Mouse (Mus musculus) kidney, embryonic 15.5 days (tissue): ENCODE data around the gene Hist2h2bb. TPM values are rescaled to one million over a fixed set of nuclear protein-coding genes. Genes with fewer than 3 reads are reported as not detected.
"Not testable (repeated sequence)": the region's sequence is repeated elsewhere in the genome, so short reads cannot be mapped to it uniquely, and the experiment has no call there.

Experiments used
- ATAC-seq: fragments of 200-750 bp; cut with Nextera tagmentation; replicated peaks from 2 replicates; pipeline ENCODE4 v1.8.0; 2017; ENCODE audit warnings: moderate TSS enrichment; ENCODE audit not compliant: low FRiP score
- H3K27ac ChIP-seq: fragments of 300-500 bp; sonication (generic); 2 replicates; pipeline ENCODE4 v1.5.1; 2015; ENCODE audit warnings: mild to moderate bottlenecking, inconsistent platforms
- H3K27me3 ChIP-seq: fragments of 300-500 bp; sonication (generic); 2 replicates; pipeline ENCODE4 v1.6.1; 2015; ENCODE audit warnings: inconsistent platforms
- H3K36me3 ChIP-seq: fragments of 300-500 bp; sonication (generic); 2 replicates; pipeline ENCODE4 v1.6.1; 2015; ENCODE audit warnings: inconsistent platforms
- H3K4me1 ChIP-seq: fragments of 300-500 bp; sonication (generic); 2 replicates; pipeline ENCODE4 v1.6.1; 2015; ENCODE audit warnings: inconsistent platforms
- H3K4me2 ChIP-seq: fragments of 300-500 bp; sonication (generic); 2 replicates; pipeline ENCODE4 v1.6.1; 2015; ENCODE audit warnings: moderate library complexity, mild to moderate bottlenecking, inconsistent platforms
- H3K4me3 ChIP-seq: fragments of 300-500 bp; sonication (generic); replicated peaks from 2 replicates; pipeline ENCODE4 v1.5.1; 2015; ENCODE audit warnings: mild to moderate bottlenecking, inconsistent platforms
- H3K9ac ChIP-seq: fragments of 300-500 bp; sonication (generic); 2 replicates; pipeline ENCODE4 v1.6.1; 2015; ENCODE audit warnings: mild to moderate bottlenecking, inconsistent platforms
- H3K9me3 ChIP-seq: fragments of 300-500 bp; sonication (generic); replicated peaks from 2 replicates; pipeline ENCODE4 v1.6.1; 2016; ENCODE audit warnings: inconsistent platforms
- WGBS: fragments of 180-500 bp; shearing (Covaris S2); methylation state at CpG from one replicate; pipeline ENCODE4 v1.1.7; 2015; ENCODE audit warnings: mixed read lengths; 5-methylcytosine and 5-hydroxymethylcytosine counted together
- polyA plus RNA-seq: library from polyadenylated mRNA; unstranded; fragments of >200 nt; fragmentation: Nextera tagmentation; extraction: Ambion mirVana; gene quantifications from 2 replicates; pipeline ENCODE4 v1.2.1, GENCODE M21; 2015

Hist2h2bb gene
- polyA plus RNA-seq, 1 experiment from 2014 or later: 17.8 TPM

DNA sequence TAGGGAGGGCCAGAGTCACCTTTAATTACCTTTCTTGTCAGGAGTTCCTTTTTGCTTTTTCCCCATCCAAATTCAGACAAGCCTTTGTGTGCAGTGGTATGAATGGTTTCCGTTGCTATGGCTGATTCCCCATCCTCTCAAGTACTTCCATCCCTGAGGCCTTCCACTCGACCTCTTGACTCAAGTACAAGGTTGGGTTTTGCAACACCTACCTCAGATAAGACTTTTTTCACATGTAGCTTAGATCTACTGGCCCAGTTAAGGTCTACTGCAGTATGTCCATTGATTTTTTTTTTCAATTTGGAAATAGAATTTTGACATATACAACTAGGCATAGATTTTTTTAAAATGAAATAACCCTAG is 37.8 kb upstream of the Hist2h2bb start:
- H3K27ac ChIP-seq: no peak overlapping the region
- no peak overlapping the region for H3K4me2 ChIP-seq
- no peak for ATAC-seq
- H3K4me3 ChIP-seq: no peak overlapping the region
- H3K36me3 ChIP-seq: no peaks in the 10 kb centered on the region
- no peak overlapping the region for H3K9ac ChIP-seq
- no peaks in the 10 kb centered on the region for H3K27me3 ChIP-seq
- peaks cover 19% of the 10 kb centered on the region for H3K4me1 ChIP-seq
- WGBS: 77% methylated on average over 2 of the region's 2 CpGs
- H3K9me3 ChIP-seq: no peaks in the 10 kb centered on the region

DNA sequence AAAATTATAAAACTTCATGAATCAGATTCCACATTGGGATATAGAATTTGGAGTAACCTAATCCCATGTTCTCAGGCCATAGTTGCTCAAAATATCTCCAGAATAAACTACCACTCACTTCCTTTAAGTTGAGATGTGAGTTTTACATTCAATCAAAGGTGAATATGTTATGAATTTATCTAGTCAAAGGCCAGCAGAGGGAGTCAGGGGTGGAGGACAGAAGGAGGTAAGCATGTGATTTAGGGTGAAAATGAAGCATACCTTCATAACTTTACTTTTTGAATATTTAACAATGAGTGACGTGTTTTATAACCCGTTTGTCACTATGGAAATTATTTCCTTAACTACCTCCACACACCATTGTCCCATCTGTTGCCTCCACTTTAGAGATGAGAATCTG is 34.6 kb upstream of the Hist2h2bb start:
- H3K27ac ChIP-seq: no peak overlapping the region
- ATAC-seq: no peak
- H3K27me3 ChIP-seq: no peaks in the 10 kb centered on the region
- H3K36me3 ChIP-seq: no peaks in the 10 kb centered on the region
- no peak overlapping the region for H3K4me2 ChIP-seq
- H3K4me1 ChIP-seq: peaks cover 24% of the 10 kb centered on the region
- no peaks in the 10 kb centered on the region for H3K9me3 ChIP-seq
- no peak overlapping the region for H3K4me3 ChIP-seq
- 88% methylated on average over 2 of the region's 2 CpGs for WGBS
- no peak overlapping the region for H3K9ac ChIP-seq

DNA sequence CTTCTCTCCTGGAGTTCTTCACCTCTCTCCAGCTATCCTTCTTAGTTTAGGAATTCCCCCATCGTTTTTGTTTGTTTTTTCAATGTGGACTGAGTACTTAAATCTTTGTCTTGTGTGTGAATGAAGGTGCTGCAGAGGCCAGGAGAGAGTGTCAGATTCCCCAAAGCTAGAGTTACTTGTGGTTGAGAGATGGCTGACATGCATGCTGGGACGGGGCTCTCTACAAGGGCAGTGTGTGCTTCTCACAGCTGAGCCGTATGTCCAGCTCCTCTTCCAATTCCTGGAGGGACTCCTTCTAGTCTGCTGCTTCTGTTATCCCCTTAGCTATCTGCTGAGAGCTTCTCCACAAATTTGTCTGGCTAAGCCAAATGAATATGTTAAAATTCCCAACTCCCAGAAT is 33.7 kb upstream of the Hist2h2bb start:
- H3K9ac ChIP-seq: no peak overlapping the region
- no peak overlapping the region for H3K4me3 ChIP-seq
- peak overlapping the region; percentile 91; the same call in 1 of the 2 replicates for H3K27ac ChIP-seq
- no peaks in the 10 kb centered on the region for H3K36me3 ChIP-seq
- peaks cover 26% of the 10 kb centered on the region for H3K4me1 ChIP-seq
- peak overlapping the region; percentile 56; the same call in 1 of the 2 replicates for H3K4me2 ChIP-seq
- 39% methylated on average over 3 of the region's 3 CpGs for WGBS
- no peaks in the 10 kb centered on the region for H3K9me3 ChIP-seq
- H3K27me3 ChIP-seq: no peaks in the 10 kb centered on the region
- no peak for ATAC-seq

DNA sequence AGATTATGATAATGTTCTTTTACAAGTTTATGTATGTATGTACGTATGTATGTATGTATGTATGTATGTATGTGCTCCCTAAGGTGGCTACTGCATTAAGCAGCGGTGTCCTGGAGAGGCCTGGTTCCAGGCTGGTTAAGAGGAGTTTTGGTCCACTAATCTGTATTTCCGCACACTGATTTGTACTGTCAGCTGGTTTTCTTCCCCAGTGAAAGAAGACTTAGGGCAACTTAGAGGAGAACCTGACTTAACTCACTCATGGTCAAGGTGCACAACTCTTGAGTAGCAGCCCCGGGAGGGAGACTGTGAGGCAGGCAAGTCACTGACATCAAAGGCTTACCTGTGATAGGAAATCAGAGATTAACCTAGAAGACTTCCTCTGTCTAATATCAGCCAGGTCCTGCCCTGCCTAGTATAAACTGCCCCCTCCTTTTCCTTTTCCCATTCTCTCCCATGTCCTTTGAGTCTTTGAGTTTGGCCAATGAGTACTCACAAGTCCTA is 32.7 kb upstream of the Hist2h2bb start:
- H3K36me3 ChIP-seq: no peaks in the 10 kb centered on the region
- no peak for ATAC-seq
- H3K4me2 ChIP-seq: peak overlapping the region; percentile 56
- peak overlapping the region; percentile 53 for H3K4me3 ChIP-seq
- WGBS: 69% methylated on average over 4 of the region's 4 CpGs
- peak overlapping the region; percentile 67 for H3K9ac ChIP-seq
- H3K27me3 ChIP-seq: no peaks in the 10 kb centered on the region
- peak overlapping the region; percentile 91 for H3K27ac ChIP-seq
- H3K4me1 ChIP-seq: peaks cover 27% of the 10 kb centered on the region
- H3K9me3 ChIP-seq: no peaks in the 10 kb centered on the region

DNA sequence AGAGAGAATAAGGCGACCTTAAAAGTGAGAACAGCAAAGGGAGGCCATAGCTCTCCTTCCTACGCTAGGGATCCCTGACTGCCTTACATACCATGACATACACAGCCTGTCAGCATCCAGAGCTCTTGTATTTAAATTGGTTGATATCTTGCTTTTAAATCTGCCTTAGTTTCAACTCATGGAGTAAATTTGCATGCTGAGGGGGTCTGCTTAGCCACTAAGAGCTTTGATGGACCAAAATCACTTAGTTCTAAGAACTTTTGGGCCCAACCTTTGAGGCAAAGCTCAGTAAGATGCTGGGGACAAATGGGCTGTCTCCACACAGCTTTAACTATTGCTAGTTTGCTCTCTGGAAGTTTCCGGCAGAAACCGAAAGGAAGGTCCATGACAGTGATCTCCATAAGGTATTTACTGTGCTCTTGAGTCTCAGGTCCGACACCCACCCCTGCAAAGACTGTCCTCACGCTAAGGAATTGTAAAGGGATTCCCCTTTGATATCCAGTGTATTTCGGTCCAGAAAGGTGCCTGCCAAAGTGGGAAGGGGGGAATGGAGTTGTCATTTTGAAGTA is 32.1 kb upstream of the Hist2h2bb start:
- Histone ChIP-seq H3K36me3 (no peaks in the 10 kb centered on the region), H3K4me2 (peak overlapping the region; percentile 56), H3K27me3 (no peaks in the 10 kb centered on the region), H3K9me3 (no peaks in the 10 kb centered on the region), H3K4me1 (peaks cover 27% of the 10 kb centered on the region), H3K27ac (peak overlapping the region; percentile 91), H3K4me3 (peak overlapping the region; percentile 53), H3K9ac (peak overlapping the region; percentile 67)
- ATAC-seq: no peak
- 16% methylated on average over 7 of the region's 7 CpGs for WGBS

DNA sequence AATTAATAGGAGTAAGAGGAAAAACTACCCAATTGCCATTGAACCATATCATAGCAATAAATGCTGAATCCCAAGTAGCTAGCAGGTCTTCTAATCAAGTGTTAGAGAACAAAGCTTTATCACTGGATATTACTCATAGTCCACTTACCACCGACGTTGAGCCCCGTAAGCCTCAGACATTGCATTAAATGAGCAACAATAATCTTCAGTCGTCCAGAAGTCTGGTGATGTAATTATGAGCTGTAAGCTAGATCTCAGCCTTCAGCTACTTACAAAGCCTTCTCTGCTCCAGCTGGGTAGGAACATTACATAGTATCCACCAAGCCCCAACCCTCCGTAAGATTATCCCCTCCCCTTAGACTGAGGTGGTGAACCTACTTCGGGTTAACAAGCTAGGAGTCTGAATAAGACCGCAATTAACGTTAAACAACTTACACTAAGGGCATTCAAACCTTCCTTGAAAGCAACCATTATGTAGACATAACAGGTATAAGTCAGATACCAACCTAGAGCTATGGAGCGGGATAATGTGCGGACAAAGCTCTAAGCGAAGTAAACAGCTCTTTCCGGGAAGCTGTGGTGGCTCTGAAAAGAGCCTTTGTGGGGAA is 31.5 kb upstream of the Hist2h2bb start:
- ATAC-seq: no peak
- Histone ChIP-seq H3K27me3 (no peaks in the 10 kb centered on the region), H3K9ac (peak overlapping the region; percentile 67), H3K4me1 (peaks cover 27% of the 10 kb centered on the region), H3K4me3 (peak overlapping the region; percentile 53), H3K9me3 (no peaks in the 10 kb centered on the region), H3K27ac (peak overlapping the region; percentile 91), H3K4me2 (peak overlapping the region; percentile 56), H3K36me3 (no peaks in the 10 kb centered on the region)
- 0% methylated on average over 12 of the region's 12 CpGs for WGBS

DNA sequence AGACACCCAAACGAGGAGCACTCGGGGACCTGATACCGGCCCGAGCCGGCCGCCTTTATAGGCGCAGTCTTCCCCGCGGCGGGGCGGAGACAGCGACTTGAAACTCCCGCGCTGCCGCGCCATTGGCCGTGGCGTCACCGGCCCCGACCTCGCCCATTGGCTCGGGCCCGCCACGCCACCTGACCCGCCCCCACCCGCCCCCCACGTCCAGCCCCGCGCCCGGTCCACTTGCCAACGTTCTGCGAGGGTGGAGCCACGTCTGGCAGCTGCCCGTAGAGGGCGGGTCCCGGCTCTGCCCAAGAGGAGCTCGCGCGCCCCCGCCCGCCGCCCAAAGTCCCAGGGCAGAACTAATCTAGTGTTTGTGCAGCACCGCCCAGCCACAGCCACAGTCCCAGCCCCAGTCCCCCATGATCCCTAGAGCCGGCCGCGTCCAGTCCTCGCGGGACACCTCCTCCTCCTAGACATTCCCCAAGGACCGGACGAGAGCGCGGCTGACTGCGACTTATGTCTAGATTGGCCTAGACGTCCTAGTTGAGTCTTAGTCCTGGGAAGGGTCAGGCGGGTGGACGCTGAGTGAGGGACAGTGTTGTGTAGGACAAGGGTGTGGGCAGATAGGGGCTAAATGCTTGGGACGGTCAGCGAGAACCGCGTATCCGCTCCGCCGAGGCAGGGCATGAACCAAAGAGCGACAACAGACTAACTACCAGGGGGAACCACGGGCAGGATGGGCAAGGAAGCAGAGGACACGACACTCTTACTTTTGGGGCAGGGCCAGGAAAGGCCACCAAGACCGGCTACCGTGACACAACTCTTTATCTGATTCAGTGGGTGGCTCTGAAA is 30.4 kb upstream of the Hist2h2bb start, which contains the start of gene Hist2h3c2:
Gene Hist2h3c2, minus strand, starts transcription at position 174 of the 840 bp plus-strand sequence.
- WGBS: 0% methylated on average over 26 of the region's 68 CpGs
- peak within 1 kb of the TSS; percentile 67 for H3K9ac ChIP-seq
- not testable (repeated sequence) for H3K27me3 ChIP-seq, H3K36me3 ChIP-seq, H3K9me3 ChIP-seq
- ATAC-seq: peak; percentile 94
- H3K4me1 ChIP-seq: peaks cover 37% of the 10 kb centered on the region
- peak within 1 kb of the TSS; percentile 91 for H3K27ac ChIP-seq
- H3K4me3 ChIP-seq: peak within 1 kb of the TSS; percentile 53
- peak within 1 kb of the TSS; percentile 56 for H3K4me2 ChIP-seq

DNA sequence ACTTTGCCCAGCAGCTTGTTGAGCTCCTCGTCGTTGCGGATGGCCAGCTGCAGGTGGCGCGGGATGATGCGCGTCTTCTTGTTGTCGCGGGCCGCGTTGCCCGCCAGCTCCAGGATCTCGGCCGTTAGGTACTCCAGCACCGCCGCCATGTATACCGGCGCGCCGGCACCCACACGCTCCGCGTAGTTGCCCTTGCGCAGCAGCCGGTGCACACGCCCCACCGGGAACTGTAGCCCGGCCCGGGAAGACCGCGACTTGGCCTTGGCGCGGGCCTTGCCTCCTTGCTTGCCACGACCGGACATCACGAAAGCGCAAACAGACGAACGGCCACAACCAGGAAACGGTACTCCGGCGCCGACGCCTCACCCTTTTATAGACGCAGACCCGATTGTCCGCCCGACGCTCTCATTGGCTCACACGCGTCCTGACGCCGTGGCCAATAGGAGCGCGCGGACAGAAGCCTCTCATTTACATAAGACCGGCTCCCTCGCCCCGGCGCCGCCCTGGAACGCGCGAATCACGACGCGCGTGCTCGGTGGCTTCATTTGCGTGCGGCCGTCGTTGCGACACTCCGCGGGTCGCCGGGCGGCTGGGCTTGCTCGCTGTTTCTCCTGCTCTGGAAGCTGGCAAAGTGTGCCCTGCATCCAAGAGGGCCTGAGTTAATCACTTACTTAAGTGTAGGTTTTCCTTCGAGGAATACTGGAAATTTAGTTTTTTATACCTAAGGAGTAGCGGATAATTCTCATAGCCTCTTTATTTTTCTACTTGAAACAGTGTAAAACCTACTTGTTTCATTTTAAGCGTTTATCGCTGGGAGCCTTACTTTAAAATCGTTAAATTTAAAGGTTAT is 29.4 kb upstream of the Hist2h2bb start, which contains the start of gene Hist2h2aa2:
Gene Hist2h2aa2, minus strand, starts transcription at position 328 of the 850 bp plus-strand sequence.
- Histone ChIP-seq H3K27ac (peak within 1 kb of the TSS; percentile 91), H3K4me2 (peak within 1 kb of the TSS; percentile 49), H3K4me3 (peak within 1 kb of the TSS; percentile 37), H3K4me1 (peaks cover 43% of the 10 kb centered on the region), H3K9ac (peak within 1 kb of the TSS; percentile 40)
- not testable (repeated sequence) for H3K9me3 ChIP-seq, H3K27me3 ChIP-seq, H3K36me3 ChIP-seq
- ATAC-seq: peak; percentile 89
- WGBS: 5% methylated on average over 31 of the region's 85 CpGs

DNA sequence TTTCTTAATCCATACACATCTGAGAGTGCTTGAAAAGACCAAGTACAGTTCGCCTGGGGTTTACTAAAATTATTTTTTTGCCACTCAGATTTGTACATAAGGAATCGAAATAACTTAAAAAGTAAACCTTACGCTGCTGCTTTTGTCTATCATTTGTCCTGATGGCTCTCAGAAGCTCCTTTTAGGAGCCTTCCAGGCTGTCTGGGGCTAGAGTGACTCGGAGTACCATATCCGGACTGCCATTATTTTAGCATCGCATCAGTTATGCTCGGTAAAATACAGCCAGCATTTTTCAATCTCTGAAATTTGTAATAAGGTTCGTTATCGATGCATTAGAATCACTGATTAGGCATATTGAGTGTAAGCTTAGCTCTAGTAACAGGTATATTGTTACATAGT is 28.8 kb upstream of the Hist2h2bb start:
- no peak for ATAC-seq
- Histone ChIP-seq H3K27me3 (no peaks in the 10 kb centered on the region), H3K4me2 (peak overlapping the region; percentile 49), H3K36me3 (no peaks in the 10 kb centered on the region), H3K4me3 (peak overlapping the region; percentile 22), H3K9ac (peak overlapping the region; percentile 40), H3K27ac (peak overlapping the region; percentile 91), H3K9me3 (no peaks in the 10 kb centered on the region), H3K4me1 (peaks cover 43% of the 10 kb centered on the region)
- WGBS: 78% methylated on average over 9 of the region's 9 CpGs

DNA sequence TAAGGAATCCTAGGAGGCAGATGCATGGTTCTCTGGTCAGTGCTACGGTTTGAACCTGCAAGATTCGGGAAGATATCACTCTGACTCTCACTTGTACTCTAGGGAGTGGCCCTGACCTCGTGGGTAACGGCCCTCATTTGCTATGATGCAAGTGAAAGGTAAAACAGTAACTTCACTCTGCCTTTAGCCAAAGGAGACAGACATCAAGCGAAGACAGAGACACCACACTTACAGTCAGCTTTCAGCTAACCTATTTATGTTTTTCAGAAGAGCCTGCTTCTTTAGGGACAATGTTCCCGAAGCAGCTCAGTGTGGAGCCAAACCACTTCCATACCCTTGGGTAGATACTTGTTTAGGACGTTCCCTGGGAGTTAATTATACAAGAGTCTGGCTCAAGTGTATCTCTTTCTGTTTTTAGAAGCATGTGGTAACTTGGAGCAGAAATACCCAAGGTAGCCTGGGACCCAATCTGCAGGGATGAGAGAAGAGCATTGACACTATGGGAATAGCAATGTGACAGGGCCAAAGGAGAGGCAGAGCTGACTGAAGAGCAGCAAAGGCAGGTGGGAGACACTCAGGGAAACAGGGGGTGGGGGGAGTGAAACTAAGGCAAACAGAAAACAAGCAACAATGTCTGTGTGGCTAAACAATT is 25.5 kb upstream of the Hist2h2bb start:
- ATAC-seq: no peak
- Histone ChIP-seq H3K36me3 (no peaks in the 10 kb centered on the region), H3K27ac (peak overlapping the region; percentile 100), H3K9ac (peak overlapping the region; percentile 67; the same call in 1 of the 2 replicates), H3K4me3 (0 out of 2 replicates have a peak overlapping the region, but pooled peaks have one; percentile 54), H3K27me3 (no peaks in the 10 kb centered on the region), H3K4me1 (peaks cover 35% of the 10 kb centered on the region), H3K9me3 (no peaks in the 10 kb centered on the region), H3K4me2 (peak overlapping the region; percentile 66)
- WGBS: 73% methylated on average over 7 of the region's 7 CpGs
